Mouse (Mus musculus) olfactory bulb, adult 2 months (tissue): ENCODE data around the gene Cacna2d4.

Experiments used
- CTCF ChIP-seq: fragments of 200-500 bp; IDR thresholded peaks from 2 replicates; pipeline ENCODE4 v1.5.1; 2012; ENCODE audit warnings: low read depth, mild to moderate bottlenecking, low read length, moderate library complexity; ENCODE audit not compliant: insufficient read depth
- POLR2A ChIP-seq: fragments of 200-500 bp; IDR thresholded peaks from 2 replicates; pipeline ENCODE4 v1.6.1; 2012; ENCODE audit warnings: mild to moderate bottlenecking, low read depth, low read length, moderate library complexity; ENCODE audit not compliant: insufficient read depth

DNA sequence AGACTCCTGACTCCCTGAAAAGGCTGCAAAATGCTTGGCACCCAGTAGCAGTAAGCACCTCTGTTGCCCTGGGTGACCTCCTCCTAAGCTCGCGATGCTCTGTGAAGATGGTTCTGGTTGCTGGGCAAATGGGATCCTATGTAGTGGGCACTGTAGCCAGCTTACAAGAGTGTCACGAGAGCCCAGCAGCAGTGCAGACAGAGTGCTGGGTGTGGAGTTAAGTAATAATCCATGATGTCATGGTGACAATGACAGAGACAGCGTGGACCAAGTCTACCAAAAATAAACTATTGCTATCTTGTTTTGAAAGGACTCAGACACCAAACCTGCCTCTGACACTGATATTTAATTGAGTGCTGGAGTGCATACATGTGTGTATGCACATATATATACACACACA, 34.8 kb upstream of the Cacna2d4 start:
- no peak for TF ChIP-seq CTCF
- TF ChIP-seq POLR2A = no peak
